Mouse (Mus musculus) intestine, postnatal 0 days (tissue): ENCODE measurements at regions not wholly inside any gene's neighbourhood (a gene's known extent, or its start where the extent isn't known, plus 50 kb on each side); places are given as distances from the start of the nearest gene placed in this dataset.

ENCODE experiments used
- ATAC-seq: fragments of 200-750 bp; cut with Nextera tagmentation; 2 replicates; pipeline ENCODE4 v1.8.0; 2017; ENCODE audit warnings: mild to moderate bottlenecking, moderate TSS enrichment, moderate library complexity
- H3K27ac ChIP-seq: fragments of 300-500 bp; sonication (generic); 2 replicates; pipeline ENCODE4 v1.5.1; 2014; ENCODE audit warnings: mild to moderate bottlenecking, low read depth, low read length, moderate library complexity
- H3K27me3 ChIP-seq: fragments of 300-500 bp; sonication (generic); replicated peaks from 2 replicates; pipeline ENCODE4 v1.6.1; 2014; ENCODE audit warnings: low read length, mixed read lengths; ENCODE audit not compliant: control insufficient read depth, insufficient read depth
- H3K36me3 ChIP-seq: fragments of 300-500 bp; sonication (generic); 2 replicates; pipeline ENCODE4 v1.6.1; 2014; ENCODE audit warnings: mild to moderate bottlenecking, moderate library complexity; ENCODE audit not compliant: control insufficient read depth, insufficient read depth
- H3K4me1 ChIP-seq: fragments of 300-500 bp; sonication (generic); replicated peaks from 2 replicates; pipeline ENCODE4 v1.6.1; 2014; ENCODE audit warnings: antibody characterized with exemption, low read length, mixed read lengths; ENCODE audit not compliant: control insufficient read depth, insufficient read depth
- H3K4me2 ChIP-seq: fragments of 300-500 bp; sonication (generic); replicated peaks from 2 replicates; pipeline ENCODE4 v1.6.1; 2014; ENCODE audit warnings: low read depth, mild to moderate bottlenecking, moderate library complexity
- H3K4me3 ChIP-seq: fragments of 300-500 bp; sonication (generic); 2 replicates; pipeline ENCODE4 v1.5.1; 2014; ENCODE audit warnings: low read depth, low read length
- H3K9ac ChIP-seq: fragments of 300-500 bp; sonication (generic); 2 replicates; pipeline ENCODE4 v1.6.1; 2014; ENCODE audit warnings: mild to moderate bottlenecking, low read depth, low read length
- H3K9me3 ChIP-seq: fragments of 300-500 bp; sonication (generic); 2 replicates; pipeline ENCODE4 v1.6.1; 2016; ENCODE audit warnings: mixed run types; ENCODE audit not compliant: control insufficient read depth
- CTCF ChIP-seq: sonication (generic); IDR thresholded peaks from 2 replicates; pipeline ENCODE4 v1.5.1; 2016; ENCODE audit warnings: low read depth, mild to moderate bottlenecking, control low read depth, antibody characterized with exemption, moderate library complexity
- WGBS: fragments of 180-500 bp; shearing (Covaris S2); extraction: QIAGEN DNeasy Blood & Tissue Kit; methylation state at CpG from one replicate; pipeline ENCODE4 v1.1.7; 2014; 5-methylcytosine and 5-hydroxymethylcytosine counted together

DNA sequence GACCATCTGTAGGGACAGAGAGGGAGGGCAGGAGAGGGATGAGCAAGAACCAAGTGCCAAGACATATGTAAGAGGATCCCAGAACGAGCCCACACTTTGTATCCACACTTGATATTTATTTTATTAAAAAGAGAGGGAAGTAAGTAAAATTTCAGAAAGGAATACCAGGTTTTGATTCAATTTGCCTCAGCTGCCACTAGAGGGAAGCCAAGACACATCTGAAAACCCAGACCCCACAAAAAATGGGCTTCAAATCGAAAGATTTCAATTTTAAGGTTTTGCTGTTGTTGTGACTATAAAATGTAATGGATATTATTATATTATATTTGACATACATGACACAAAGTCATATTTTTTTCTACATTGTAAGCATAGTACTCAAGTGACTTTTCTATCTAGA lies 81.1 kb upstream of the Ptpn13 start:
- peak; percentile 81 for TF ChIP-seq CTCF
- H3K9ac ChIP-seq: no peak overlapping the region
- H3K4me3 ChIP-seq: no peak overlapping the region
- no peak overlapping the region for H3K4me2 ChIP-seq
- no peaks in the 10 kb centered on the region for H3K27me3 ChIP-seq
- H3K9me3 ChIP-seq: no peaks in the 10 kb centered on the region
- WGBS: 21% methylated on average over 2 of the region's 2 CpGs
- no peaks in the 10 kb centered on the region for H3K36me3 ChIP-seq
- no peak overlapping the region for H3K27ac ChIP-seq
- no peaks in the 10 kb centered on the region for H3K4me1 ChIP-seq
- ATAC-seq: no peak

DNA sequence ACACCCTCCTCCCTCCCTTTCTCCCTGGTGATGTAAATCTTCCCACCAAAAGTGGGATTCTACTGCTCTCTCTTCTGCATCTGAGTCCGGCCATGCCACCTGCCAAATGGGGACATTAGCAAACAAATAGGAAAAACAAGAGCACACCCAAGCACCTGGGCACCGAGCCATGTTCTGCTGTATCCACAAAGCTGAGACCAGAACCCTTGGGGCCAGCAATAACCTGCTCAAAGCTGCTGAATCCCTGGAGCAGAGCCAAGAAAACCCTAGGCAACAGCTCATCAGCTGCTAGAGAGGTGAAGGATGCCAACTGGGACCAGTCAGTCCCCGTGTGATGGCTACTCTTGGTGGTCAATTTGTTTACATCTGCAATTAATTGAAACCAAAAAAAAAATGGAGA lies 83.5 kb upstream of the Ptpn13 start:
- H3K36me3 ChIP-seq: no peaks in the 10 kb centered on the region
- no peaks in the 10 kb centered on the region for H3K27me3 ChIP-seq
- no peak overlapping the region for H3K4me2 ChIP-seq
- H3K27ac ChIP-seq: no peak overlapping the region
- H3K9ac ChIP-seq: no peak overlapping the region
- H3K4me1 ChIP-seq: no peaks in the 10 kb centered on the region
- WGBS: 62% methylated on average over 3 of the region's 3 CpGs
- ATAC-seq: 0 out of 2 replicates have a peak, but pooled peaks have one; percentile 25
- TF ChIP-seq CTCF: no peak
- no peak overlapping the region for H3K4me3 ChIP-seq
- H3K9me3 ChIP-seq: no peaks in the 10 kb centered on the region

DNA sequence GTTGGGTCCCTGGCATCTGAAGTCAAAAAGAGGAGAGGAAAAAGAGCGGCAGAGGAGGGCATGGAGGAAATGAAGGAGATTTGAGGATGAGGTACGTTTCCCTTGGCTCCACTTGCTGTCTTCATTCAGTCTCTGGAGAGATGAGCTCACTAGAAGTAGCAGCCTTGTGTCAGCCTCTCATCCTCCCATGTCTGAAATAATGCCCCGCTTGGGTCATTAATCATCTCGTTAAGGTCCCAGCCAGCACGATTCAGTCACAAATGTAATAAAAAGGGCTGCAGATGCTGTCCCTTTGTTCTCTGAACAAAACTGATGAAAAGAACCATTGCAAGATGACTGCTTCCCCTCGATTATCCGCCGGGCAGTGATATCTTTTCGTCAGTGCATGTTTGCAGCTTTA lies 84.4 kb upstream of the Ptpn13 start:
- no peak overlapping the region for H3K27ac ChIP-seq
- no peak overlapping the region for H3K9ac ChIP-seq
- no peaks in the 10 kb centered on the region for H3K4me1 ChIP-seq
- no peak overlapping the region for H3K4me3 ChIP-seq
- H3K36me3 ChIP-seq: no peaks in the 10 kb centered on the region
- no peaks in the 10 kb centered on the region for H3K9me3 ChIP-seq
- H3K27me3 ChIP-seq: no peaks in the 10 kb centered on the region
- no peak for TF ChIP-seq CTCF
- ATAC-seq: no peak
- 50% methylated on average over 9 of the region's 9 CpGs for WGBS
- no peak overlapping the region for H3K4me2 ChIP-seq

DNA sequence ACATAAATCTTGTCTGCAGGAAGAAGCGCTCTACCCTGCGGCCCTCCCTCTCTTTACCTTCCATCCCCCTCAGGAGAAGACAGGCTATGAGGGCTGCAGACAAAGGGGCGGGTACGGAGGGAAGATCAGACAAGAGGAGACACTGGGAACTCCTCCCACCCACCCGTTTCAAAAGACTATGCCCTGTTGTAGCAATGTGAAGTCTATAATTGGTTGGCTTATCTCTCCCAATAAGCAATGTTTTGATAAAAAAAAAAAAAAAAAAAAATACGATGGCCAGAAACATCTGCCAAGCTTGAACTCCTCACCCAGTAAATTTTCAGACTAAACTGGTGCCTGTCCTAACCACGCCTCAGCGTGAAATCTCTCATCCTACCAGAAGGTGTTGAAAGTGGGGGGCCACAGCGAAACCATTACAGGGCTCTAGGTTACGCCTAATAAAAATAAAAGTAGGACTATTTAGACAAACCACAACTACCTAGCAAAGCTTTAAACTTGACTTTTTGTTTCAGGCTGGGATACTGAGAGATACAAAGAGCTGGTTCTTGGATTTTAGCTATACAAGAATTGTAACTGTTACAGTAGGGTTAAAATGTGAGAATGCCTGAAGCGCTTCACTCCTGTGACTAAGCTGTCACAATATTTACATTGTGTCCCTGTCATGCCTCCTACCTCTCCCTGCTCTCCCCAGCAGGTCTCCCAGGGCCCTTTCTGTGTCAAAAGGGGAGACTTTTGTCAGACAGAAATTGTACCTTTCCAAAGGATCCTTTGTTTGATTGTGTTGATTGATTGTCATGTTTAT lies 88.1 kb upstream of the Ptpn13 start:
- H3K4me3 ChIP-seq: no peak overlapping the region
- H3K9me3 ChIP-seq: no peaks in the 10 kb centered on the region
- ATAC-seq: no peak
- WGBS: 25% methylated on average over 11 of the region's 11 CpGs
- H3K27ac ChIP-seq: no peak overlapping the region
- H3K36me3 ChIP-seq: no peaks in the 10 kb centered on the region
- no peak overlapping the region for H3K4me2 ChIP-seq
- no peaks in the 10 kb centered on the region for H3K4me1 ChIP-seq
- no peak for TF ChIP-seq CTCF
- H3K27me3 ChIP-seq: no peaks in the 10 kb centered on the region
- no peak overlapping the region for H3K9ac ChIP-seq

DNA sequence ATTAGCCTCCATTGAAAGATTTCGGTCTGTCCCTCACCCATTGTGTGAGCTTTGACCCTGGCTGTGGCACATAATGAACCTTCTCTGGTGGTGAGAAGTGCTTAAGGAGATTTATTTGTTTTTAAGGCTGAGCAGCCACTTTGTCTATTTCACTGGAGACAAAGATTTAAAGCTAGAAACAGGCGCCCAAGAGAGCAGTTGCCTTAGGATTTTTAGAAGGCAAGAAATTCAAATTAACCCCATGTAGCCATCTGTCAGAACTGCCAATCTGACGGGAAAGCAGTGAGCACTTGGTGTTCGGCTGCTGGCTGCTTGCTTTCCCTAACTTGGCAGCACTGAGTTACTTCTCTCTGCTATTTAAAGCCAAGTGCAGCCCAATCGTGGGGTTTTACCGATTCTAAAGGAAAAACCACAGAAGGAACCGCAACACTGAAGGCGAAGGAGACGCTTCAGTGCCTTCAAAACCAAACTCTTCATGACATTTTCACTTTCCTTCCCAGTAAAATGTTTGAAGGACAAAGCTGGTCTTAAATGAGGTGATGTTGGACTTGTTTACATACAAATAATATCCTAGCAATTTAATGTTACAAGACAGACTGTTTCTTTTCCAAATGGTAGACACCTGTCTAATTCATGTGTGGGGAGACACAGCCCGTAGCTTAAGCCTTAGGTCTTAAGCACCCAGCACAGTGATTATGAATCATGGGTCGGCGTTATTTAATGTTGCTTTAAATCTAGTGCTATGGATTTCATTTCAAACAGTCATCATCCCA lies 88.9 kb upstream of the Ptpn13 start:
- Histone ChIP-seq H3K9me3 (no peaks in the 10 kb centered on the region), H3K4me1 (no peaks in the 10 kb centered on the region), H3K36me3 (no peaks in the 10 kb centered on the region), H3K9ac (no peak overlapping the region), H3K4me3 (no peak overlapping the region), H3K27ac (no peak overlapping the region), H3K27me3 (no peaks in the 10 kb centered on the region), H3K4me2 (no peak overlapping the region)
- no peak for ATAC-seq
- no peak for TF ChIP-seq CTCF
- WGBS: 39% methylated on average over 12 of the region's 12 CpGs

DNA sequence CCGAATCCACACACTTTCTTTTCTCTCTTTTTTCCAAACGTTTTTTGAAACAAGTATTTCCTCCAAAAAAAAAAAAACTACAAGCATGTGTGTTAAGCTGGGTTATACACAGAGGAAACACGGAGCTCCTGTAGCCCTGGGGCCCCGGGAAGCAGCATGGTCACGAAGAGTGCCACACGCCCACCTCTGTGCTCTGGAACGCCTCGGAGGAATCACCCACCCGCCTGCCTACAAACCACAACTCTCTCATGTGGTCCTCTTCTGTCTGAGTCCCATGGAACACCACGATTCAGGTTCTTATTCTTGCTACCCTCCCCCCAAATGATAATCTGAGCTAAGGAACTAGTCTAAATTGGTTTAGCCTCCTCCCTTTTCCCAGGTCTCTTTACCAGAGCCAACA lies 98.6 kb upstream of the Ptpn13 start:
- no peaks in the 10 kb centered on the region for H3K36me3 ChIP-seq
- H3K4me1 ChIP-seq: no peaks in the 10 kb centered on the region
- no peak overlapping the region for H3K27ac ChIP-seq
- no peak overlapping the region for H3K4me2 ChIP-seq
- H3K27me3 ChIP-seq: no peaks in the 10 kb centered on the region
- ATAC-seq: no peak
- H3K9me3 ChIP-seq: no peaks in the 10 kb centered on the region
- TF ChIP-seq CTCF: no peak
- WGBS: 66% methylated on average over 10 of the region's 10 CpGs
- no peak overlapping the region for H3K9ac ChIP-seq
- no peak overlapping the region for H3K4me3 ChIP-seq
